Mouse (Mus musculus): ENCODE measurements around the gene Flg. TPM values are rescaled to one million over a fixed set of nuclear protein-coding genes. Genes with fewer than 3 reads are reported as not detected.

Flg gene
- total RNA-seq (2021), result not detected
- long read RNA-seq, experiment 1, result 0 reads
- long read RNA-seq, experiment 2, result 0 reads

DNA sequence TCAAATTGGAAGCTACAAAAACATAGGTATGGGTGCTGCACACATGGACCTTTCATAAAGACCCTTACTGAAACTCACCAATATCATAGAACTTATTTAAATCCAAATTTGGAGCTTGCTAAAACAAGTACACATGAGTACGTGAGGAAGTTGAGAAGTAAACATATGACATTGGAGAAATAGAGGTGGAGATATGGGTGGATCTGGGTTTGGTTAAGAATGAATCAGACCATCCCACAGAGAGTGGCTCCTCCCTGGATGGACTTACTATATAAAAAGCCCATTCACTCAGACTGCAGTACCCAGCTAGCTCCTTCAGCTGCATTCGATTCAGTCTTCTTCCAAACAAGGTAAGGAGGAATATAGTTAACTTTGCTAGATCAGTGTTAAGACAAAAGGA, at the start of gene Flg:
TSS of gene Flg (plus strand) at position 301 of the 400 bp plus-strand sequence.
- no peak for DNase-seq (ENCODE audit: low spot score in 2 of 2)

DNA sequence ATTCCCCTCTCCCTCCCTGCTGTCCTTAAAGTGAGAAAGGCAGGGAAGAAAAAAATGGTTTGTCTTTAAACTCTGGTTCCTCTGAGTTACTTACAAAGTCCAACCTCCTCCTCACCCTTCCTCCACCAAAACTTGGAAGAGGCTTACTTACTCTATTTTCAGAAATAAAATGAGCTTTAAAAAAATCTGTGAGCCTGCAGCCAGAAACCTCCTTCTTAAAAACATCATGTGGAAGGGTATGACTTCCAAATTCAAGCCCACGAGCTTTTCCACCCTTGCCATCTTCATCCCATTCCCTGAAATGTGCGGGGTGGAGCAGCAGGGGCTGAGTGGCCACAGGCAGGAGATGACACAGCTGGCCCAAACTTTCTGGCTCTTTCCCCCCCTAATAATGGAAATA, 24.2 kb downstream of the Flg start:
- DNase-seq (ENCODE audit: low spot score in 2 of 2), result no peak

DNA sequence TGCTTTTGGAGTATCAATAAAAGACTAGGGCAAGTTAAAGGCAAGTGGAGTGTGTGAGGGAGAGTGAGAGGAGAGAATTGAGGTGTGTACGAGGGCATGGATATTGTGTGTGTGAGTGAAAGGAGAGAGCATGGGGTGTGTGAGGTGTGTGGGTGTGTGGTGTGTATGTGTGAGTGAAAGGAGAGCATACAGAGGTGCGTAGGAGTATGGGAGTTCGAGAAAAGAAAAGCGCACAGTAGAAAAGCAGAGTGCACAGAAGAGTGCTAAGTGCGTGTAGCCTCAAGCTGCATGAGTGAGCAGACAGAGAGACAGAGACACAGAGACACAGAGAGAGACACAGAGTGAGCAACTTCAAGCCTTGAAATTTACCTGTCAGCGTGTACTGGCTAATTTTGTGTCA, 26.5 kb downstream of the Flg start:
- no peak for DNase-seq (ENCODE audit: low spot score in 2 of 2)

DNA sequence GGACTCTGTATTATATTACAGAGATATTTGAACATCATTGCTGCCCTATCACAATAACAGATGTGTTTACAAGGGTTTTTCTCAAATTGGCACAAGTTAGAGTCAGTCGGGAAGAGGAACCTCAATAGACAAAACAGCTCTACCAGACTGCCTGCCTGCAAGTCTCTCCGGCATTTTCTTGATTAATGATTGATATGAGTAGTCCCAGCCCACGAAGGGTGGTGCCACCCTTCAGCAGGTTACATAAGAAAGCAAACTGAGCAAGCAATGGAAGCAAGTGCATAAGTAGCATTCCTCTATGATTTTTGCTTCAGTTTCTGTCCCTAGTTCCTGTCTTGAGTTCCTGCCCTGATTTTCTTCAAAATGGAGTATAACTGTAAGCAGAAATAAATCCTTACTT, 28.6 kb downstream of the Flg start:
- no peak for DNase-seq (ENCODE audit: low spot score in 2 of 2)

DNA sequence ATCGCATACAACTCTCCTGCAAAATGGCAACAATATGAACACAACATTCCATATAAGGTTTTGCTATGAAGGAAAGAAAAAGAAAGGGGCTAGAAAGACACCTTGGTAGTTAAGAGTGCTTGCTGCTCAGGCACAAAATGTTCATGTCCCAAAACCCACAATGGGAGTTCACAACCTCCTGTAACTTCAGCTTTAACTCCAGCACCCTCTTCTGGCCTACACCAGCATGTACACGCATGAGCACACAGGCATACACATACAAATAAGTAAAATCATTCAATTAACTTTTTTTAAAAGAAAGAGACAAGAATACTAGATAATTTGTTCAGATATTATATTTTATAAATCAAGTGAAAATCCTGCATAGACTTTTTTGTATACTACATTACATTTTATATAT, 32.8 kb downstream of the Flg start:
- DNase-seq (ENCODE audit: low spot score in 2 of 2), result no peak

DNA sequence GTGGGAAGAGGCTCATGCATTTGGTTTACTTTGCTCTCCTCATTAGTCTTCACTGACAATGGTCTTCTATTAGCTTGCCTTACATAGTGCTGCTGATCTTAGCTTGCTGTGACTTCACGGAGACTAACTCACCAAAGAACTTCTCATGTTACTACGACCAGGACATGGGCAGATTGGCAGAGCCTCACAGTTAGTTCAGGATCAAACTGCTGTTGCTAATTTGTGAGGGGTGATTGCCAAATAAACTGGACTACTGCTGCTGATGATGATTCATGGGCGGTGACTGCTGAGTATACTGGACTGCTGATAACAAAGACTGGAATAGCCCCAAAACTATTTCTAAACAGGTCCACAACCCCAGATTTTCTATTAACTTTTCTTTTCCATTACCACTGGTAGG, 38.0 kb downstream of the Flg start:
- no peak for DNase-seq (ENCODE audit: low spot score in 2 of 2)

DNA sequence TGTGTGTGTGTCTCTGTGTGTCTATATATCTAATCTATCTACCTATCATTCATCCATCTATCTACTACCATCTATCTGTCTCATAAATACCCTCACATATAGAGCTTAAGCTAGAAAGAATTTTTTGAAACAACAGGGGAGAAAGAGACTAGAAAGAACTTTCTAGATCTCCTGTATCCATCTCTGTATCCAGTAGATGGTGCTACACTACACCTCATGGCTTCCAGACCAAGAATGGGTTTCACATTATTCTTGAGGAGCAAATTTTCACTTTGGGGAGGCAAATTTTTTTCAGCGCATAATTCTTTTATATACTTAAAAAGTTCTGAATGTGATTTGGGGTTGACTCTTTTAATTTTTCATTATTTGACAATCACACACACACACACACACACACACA, 41.1 kb downstream of the Flg start:
- DNase-seq (ENCODE audit: low spot score in 2 of 2), result no peak

DNA sequence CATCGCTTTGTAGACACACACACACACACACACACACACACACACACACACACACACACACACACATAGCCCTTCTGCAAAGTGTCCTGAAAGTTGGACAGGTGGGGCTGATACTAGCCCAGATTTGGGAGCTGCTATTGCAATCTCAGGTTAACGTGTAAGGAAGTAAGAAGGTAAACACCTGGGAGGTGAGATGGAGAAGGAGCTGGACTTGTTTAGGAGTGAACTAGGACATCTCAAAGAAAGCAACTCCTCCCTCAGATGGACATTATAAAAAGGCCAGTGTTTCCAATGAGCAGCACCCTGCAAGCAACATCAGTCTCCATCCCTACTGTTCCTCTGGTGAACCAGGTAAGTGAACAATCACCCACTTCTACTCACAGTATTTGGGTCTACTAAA, 46.1 kb downstream of the Flg start, which contains the start of gene Hrnr:
TSS of gene Hrnr (plus strand) at position 301 of the 400 bp plus-strand sequence.
- no peak for DNase-seq (ENCODE audit: low spot score in 2 of 2)

DNA sequence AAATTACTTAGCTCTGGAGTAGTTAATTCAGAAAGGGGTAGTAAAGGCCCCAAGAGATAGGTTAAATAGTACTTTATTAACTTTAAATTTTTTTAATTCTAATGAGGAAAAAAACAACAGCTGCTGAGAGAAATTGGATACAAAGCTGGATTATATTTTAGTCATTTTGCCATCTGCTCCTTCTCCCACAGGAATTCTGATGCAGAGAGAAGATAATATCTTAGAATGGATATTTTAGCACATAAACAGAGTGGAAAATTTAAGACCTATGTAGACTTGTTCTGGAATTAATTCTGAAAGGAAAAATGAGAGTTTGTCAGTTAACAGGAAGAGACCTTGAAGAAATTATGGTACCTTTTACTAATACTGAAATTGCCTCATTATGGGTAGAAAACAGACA, 64.4 kb downstream of the Flg start:
- no peak for DNase-seq (ENCODE audit: low spot score in 2 of 2)

DNA sequence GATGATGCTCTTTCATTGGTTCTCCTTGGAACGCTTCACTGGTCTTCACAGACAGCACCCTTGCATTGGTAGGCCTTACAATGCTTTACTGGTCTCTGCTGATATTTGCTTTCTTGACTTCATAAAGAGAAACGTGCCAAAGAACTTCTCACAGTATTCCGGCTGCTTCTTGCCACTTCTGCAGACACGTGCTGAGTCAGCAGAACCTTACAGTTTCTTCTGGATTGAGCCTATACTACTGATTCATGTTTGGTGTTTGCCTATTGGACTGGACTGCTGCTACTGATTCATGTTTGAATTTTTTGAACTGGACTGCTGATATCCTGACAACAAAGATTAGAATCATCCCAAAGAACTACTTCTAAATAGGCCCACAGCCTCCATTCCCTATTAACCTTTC, 66.7 kb downstream of the Flg start:
- no peak for DNase-seq (ENCODE audit: low spot score in 2 of 2)

Other genes starting within 250 kb of the Flg start
- gene Gm4858, start 204.7 kb upstream of the Flg start, total RNA-seq (2021), result not detected
- not detected for gene Crnn, start 128.7 kb upstream of the Flg start, total RNA-seq (2021)
- gene Flg2, start 76.2 kb upstream of the Flg start, total RNA-seq (2021), result not detected
- not detected for gene Hrnr, start 46.2 kb downstream of the Flg start, total RNA-seq (2021)
- not detected for gene Rptn, start 120.2 kb downstream of the Flg start, total RNA-seq (2021)
- gene Tchh, start 168.8 kb downstream of the Flg start, total RNA-seq (2021), result under 1 TPM; 0.59 to 0.98 TPM
- gene Tchhl1, start 195.2 kb downstream of the Flg start, total RNA-seq (2021), result under 1 TPM in 1 of 2 experiments, not detected in 1; 0.22 TPM
- 100 to 1,000 TPM; 223 to 236 TPM for gene S100a11, start 247.0 kb downstream of the Flg start, total RNA-seq (2021)